Mouse (Mus musculus): ENCODE measurements around the gene Optn. TPM values are rescaled to one million over a fixed set of nuclear protein-coding genes. Genes with fewer than 3 reads are reported as not detected.

Gene Optn
- polyA plus RNA-seq, 1 experiment from 2014 or later: 2.3 TPM

- Histone ChIP-seq H3K4me1 (peaks cover 17% of the 10 kb centered on the region), H3K9me3 (no peaks in the 10 kb centered on the region), H3K27me3 (ENCODE audit: poor library complexity, severe bottlenecking) (peaks cover 6% of the 10 kb centered on the region; the same call in 1 of the 2 replicates), H3K27ac (no peak overlapping the region), H3K36me3 (replicated peaks) (no peaks in the 10 kb centered on the region), H3K4me3 (no peak overlapping the region)
- no peak for DNase-seq (ENCODE audit: extremely low spot score, low spot score)
- WGBS: 90% methylated on average over 2 of the region's 2 CpGs
These were observed 16.8 kb downstream of the Optn start for GRCm38 (mm10) chr2:5047016-5047415.

- peaks cover 17% of the 10 kb centered on the region for H3K4me1 ChIP-seq
- WGBS: 46% methylated on average over 13 of the region's 13 CpGs
- H3K9me3 ChIP-seq: no peaks in the 10 kb centered on the region
- no peak for DNase-seq (ENCODE audit: extremely low spot score, low spot score)
- H3K4me3 ChIP-seq: no peak overlapping the region
- no peaks in the 10 kb centered on the region for H3K36me3 ChIP-seq (replicated peaks)
- H3K27me3 ChIP-seq (ENCODE audit: poor library complexity, severe bottlenecking): peaks cover 6% of the 10 kb centered on the region; the same call in 1 of the 2 replicates
- no peak overlapping the region for H3K27ac ChIP-seq
These were observed 18.4 kb downstream of the Optn start for GRCm38 (mm10) chr2:5045269-5045965.

DNA sequence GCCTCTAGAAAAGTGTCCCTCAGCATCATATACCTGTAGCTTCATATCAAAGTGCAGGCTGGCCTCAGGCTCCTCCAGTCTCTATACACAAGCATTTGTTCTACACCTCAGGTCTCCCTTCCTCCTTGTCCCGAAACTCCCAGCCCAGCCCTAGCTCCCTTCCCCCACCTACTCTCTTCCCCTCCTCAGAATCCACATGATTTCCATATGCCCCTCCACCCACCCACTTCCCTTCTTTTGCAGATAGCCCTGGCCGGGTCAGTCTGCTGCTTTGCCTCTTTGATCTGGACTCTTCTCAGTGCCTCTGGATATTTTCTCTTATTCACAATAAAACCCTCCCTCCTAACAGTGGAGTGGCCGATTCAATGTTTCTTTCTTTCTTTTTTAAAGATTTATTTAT is 19.5 kb downstream of the Optn start:
- Histone ChIP-seq H3K27me3 (ENCODE audit: poor library complexity, severe bottlenecking) (peaks cover 6% of the 10 kb centered on the region; the same call in 1 of the 2 replicates), H3K4me3 (no peak overlapping the region), H3K27ac (no peak overlapping the region), H3K36me3 (replicated peaks) (no peaks in the 10 kb centered on the region), H3K4me1 (peaks cover 17% of the 10 kb centered on the region), H3K9me3 (no peaks in the 10 kb centered on the region)
- 51% methylated on average over 3 of the region's 3 CpGs for WGBS
- no peak for DNase-seq (ENCODE audit: extremely low spot score, low spot score)

GRCm38 (mm10) chr2:5043476-5043761 is 20.4 kb downstream of the Optn start:
- Histone ChIP-seq H3K27ac (no peak overlapping the region), H3K9me3 (no peaks in the 10 kb centered on the region), H3K4me1 (peaks cover 17% of the 10 kb centered on the region), H3K4me3 (no peak overlapping the region), H3K27me3 (ENCODE audit: poor library complexity, severe bottlenecking) (peaks cover 6% of the 10 kb centered on the region; the same call in 1 of the 2 replicates), H3K36me3 (replicated peaks) (no peaks in the 10 kb centered on the region)
- 95% methylated on average over 2 of the region's 2 CpGs for WGBS
- no peak for DNase-seq (ENCODE audit: extremely low spot score, low spot score)

DNA sequence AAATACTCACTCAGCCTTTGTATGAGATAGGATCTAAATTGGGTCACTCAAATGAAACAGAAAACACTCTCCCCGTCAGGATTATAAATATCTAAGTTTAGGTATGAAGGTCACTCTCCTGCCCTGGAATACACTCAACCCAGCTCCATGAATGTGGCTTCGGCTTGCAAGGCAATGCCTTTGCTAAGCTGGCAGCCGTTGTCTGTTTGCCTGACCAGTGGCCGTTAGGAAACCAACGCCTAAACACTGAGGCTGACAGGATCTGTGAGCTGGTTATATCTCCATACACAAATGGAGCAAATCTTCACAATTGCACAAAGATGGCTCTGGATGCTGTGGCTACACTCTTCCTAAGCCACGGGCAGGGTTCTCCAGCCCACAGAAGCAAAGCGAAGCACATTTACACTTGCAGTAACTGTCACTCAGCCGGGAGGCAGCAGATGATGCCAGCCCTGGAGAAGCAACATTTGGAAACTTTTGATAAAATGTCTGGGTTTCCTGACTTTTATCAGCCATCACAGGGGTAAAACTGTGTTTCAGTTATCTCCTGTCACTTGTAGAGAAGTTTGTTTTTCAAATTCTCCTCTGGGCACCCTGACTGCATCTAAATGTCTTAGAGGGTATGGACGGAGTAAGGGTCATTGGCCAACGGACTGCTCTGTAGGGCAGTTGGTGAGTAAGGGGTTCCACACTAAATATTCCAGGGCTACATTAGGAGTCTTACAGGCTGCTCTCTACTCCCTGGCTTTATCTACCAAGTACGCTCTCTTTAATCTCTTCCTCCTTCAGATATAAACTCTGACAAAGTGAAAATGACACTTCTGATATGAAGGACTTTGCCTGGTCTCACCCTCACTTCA is 21.0 kb downstream of the Optn start:
- Histone ChIP-seq H3K4me3 (no peak overlapping the region), H3K27me3 (ENCODE audit: poor library complexity, severe bottlenecking) (peaks cover 6% of the 10 kb centered on the region; the same call in 1 of the 2 replicates), H3K27ac (no peak overlapping the region), H3K9me3 (no peaks in the 10 kb centered on the region), H3K4me1 (peaks cover 19% of the 10 kb centered on the region), H3K36me3 (replicated peaks) (no peaks in the 10 kb centered on the region)
- DNase-seq (ENCODE audit: extremely low spot score, low spot score): no peak
- 86% methylated on average over 11 of the region's 11 CpGs for WGBS

- H3K9me3 ChIP-seq: no peaks in the 10 kb centered on the region
- DNase-seq (ENCODE audit: extremely low spot score, low spot score): no peak
- H3K27me3 ChIP-seq (ENCODE audit: poor library complexity, severe bottlenecking): peaks cover 6% of the 10 kb centered on the region; the same call in 1 of the 2 replicates
- peaks cover 27% of the 10 kb centered on the region for H3K4me1 ChIP-seq
- H3K27ac ChIP-seq: no peak overlapping the region
- no peaks in the 10 kb centered on the region for H3K36me3 ChIP-seq (replicated peaks)
- 94% methylated on average over 5 of the region's 5 CpGs for WGBS
- no peak overlapping the region for H3K4me3 ChIP-seq
These were observed 22.0 kb downstream of the Optn start for GRCm38 (mm10) chr2:5041854-5042253.

GRCm38 (mm10) chr2:5040281-5041161 is 23.3 kb downstream of the Optn start:
- Histone ChIP-seq H3K27me3 (ENCODE audit: poor library complexity, severe bottlenecking) (no peaks in the 10 kb centered on the region), H3K9me3 (no peaks in the 10 kb centered on the region), H3K27ac (no peak overlapping the region), H3K36me3 (replicated peaks) (no peaks in the 10 kb centered on the region), H3K4me1 (peaks cover 24% of the 10 kb centered on the region), H3K4me3 (no peak overlapping the region)
- 93% methylated on average over 12 of the region's 12 CpGs for WGBS
- no peak for DNase-seq (ENCODE audit: extremely low spot score, low spot score)

- no peaks in the 10 kb centered on the region for H3K36me3 ChIP-seq (replicated peaks)
- WGBS: 92% methylated on average over 13 of the region's 13 CpGs
- no peaks in the 10 kb centered on the region for H3K9me3 ChIP-seq
- no peak overlapping the region for H3K27ac ChIP-seq
- no peak overlapping the region for H3K4me3 ChIP-seq
- DNase-seq (ENCODE audit: extremely low spot score, low spot score): no peak
- peaks cover 15% of the 10 kb centered on the region for H3K4me1 ChIP-seq
- H3K27me3 ChIP-seq (ENCODE audit: poor library complexity, severe bottlenecking): no peaks in the 10 kb centered on the region
These were observed 24.3 kb downstream of the Optn start for GRCm38 (mm10) chr2:5039350-5040170.

DNA sequence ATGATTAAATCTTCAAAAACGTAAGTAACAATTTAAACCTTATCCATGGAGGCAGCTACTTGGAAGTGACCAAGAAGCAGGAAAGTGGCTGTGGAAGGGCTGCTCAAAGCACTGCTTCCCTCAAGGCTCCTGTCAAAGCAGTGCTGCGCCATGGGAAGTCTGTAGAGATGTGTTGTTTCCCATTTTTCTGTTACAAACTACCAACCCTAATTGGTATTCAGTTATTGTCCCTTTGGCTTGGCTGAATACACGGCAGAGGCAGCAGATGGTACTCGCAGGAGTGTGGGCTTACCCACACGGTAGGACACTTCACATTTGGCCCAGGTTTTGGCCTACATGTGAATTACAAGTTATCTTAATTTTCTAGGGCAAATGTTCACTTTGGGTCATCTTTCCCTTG is 25.5 kb downstream of the Optn start:
- no peak for DNase-seq (ENCODE audit: extremely low spot score, low spot score)
- whole genome bisulfite sequencing: 86% methylated on average over 5 of the region's 5 CpGs
- Histone ChIP-seq H3K36me3 (replicated peaks) (no peaks in the 10 kb centered on the region), H3K4me3 (no peak overlapping the region), H3K9me3 (no peaks in the 10 kb centered on the region), H3K4me1 (peaks cover 9% of the 10 kb centered on the region), H3K27ac (no peak overlapping the region), H3K27me3 (ENCODE audit: poor library complexity, severe bottlenecking) (no peaks in the 10 kb centered on the region)

DNA sequence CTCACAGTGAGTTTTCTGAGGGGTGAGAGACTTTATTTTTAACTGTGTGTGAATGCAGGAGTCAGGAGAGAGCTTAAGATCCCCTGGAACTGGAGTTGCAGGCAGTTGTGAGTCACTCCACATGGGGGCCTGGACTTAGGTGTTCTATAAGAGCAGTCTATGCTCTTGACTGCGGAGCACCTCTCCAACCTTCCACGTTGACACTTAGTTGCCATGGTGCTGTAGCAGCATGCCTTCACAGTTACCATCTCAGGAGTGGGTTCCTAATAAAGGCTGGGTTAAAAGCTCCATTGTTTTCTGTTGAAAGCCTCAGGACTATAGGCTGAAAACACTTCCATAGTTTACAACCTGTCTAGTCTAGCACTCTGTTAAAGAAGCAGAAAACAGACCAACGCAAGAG is 26.5 kb downstream of the Optn start:
- Histone ChIP-seq H3K27me3 (ENCODE audit: poor library complexity, severe bottlenecking) (no peaks in the 10 kb centered on the region), H3K9me3 (no peaks in the 10 kb centered on the region), H3K27ac (no peak overlapping the region), H3K36me3 (replicated peaks) (no peaks in the 10 kb centered on the region), H3K4me1 (peaks cover 9% of the 10 kb centered on the region), H3K4me3 (no peak overlapping the region)
- WGBS: 60% methylated on average over 3 of the region's 3 CpGs
- DNase-seq (ENCODE audit: extremely low spot score, low spot score): no peak

GRCm38 (mm10) chr2:5036411-5037076 is 27.3 kb downstream of the Optn start:
- no peak overlapping the region for H3K27ac ChIP-seq
- H3K36me3 ChIP-seq (replicated peaks): no peaks in the 10 kb centered on the region
- H3K4me1 ChIP-seq: peaks cover 9% of the 10 kb centered on the region
- H3K9me3 ChIP-seq: no peaks in the 10 kb centered on the region
- H3K4me3 ChIP-seq: no peak overlapping the region
- 88% methylated on average over 10 of the region's 10 CpGs for WGBS
- H3K27me3 ChIP-seq (ENCODE audit: poor library complexity, severe bottlenecking): no peaks in the 10 kb centered on the region
- no peak for DNase-seq (ENCODE audit: extremely low spot score, low spot score)
